Mouse (Mus musculus) liver, embryonic 12.5 days (tissue): Measurements from ENCODE around the gene Celf1. TPM values are rescaled to one million over a fixed set of nuclear protein-coding genes. Genes with fewer than 3 reads are reported as not detected.
A peak's percentile ranks its signal among the peaks of the same experiment; 100 is the strongest.

Experiments used
- ATAC-seq: fragments of 200-750 bp; cut with Nextera tagmentation; 2 replicates; pipeline ENCODE4 v1.8.0; 2017; ENCODE audit warnings: moderate number of reproducible peaks, mild to moderate bottlenecking, moderate library complexity
- H3K27ac ChIP-seq: fragments of 300-500 bp; sonication (generic); 2 replicates; pipeline ENCODE4 v1.5.1; 2016; ENCODE audit warnings: mild to moderate bottlenecking
- H3K27me3 ChIP-seq: fragments of 300-500 bp; sonication (generic); replicated peaks from 2 replicates; pipeline ENCODE4 v1.6.1; 2016; ENCODE audit warnings: mild to moderate bottlenecking, moderate library complexity
- H3K36me3 ChIP-seq: fragments of 300-500 bp; sonication (generic); 2 replicates; pipeline ENCODE4 v1.6.1; 2016; ENCODE audit warnings: mild to moderate bottlenecking, moderate library complexity
- H3K4me1 ChIP-seq: fragments of 300-500 bp; sonication (generic); 2 replicates; pipeline ENCODE4 v1.6.1; 2016
- H3K4me2 ChIP-seq: fragments of 300-500 bp; sonication (generic); 2 replicates; pipeline ENCODE4 v1.6.1; 2016; ENCODE audit warnings: mild to moderate bottlenecking, moderate library complexity
- H3K4me3 ChIP-seq: fragments of 300-500 bp; sonication (generic); 2 replicates; pipeline ENCODE4 v1.5.1; 2016; ENCODE audit warnings: mild to moderate bottlenecking, moderate library complexity
- H3K9ac ChIP-seq: fragments of 300-500 bp; sonication (generic); 2 replicates; pipeline ENCODE4 v1.6.1; 2016; ENCODE audit warnings: mild to moderate bottlenecking, moderate library complexity
- H3K9me3 ChIP-seq: fragments of 300-500 bp; sonication (generic); replicated peaks from 2 replicates; pipeline ENCODE4 v1.6.1; 2016; ENCODE audit warnings: mild to moderate bottlenecking, moderate library complexity
- WGBS: fragments of 180-500 bp; shearing (Covaris S2); methylation state at CpG from one replicate; pipeline ENCODE4 v1.1.7; 2016; ENCODE audit not compliant: insufficient replicate concordance; 5-methylcytosine and 5-hydroxymethylcytosine counted together
- polyA plus RNA-seq: library from polyadenylated mRNA; unstranded; fragments of >200 nt; fragmentation: Nextera tagmentation; extraction: Ambion mirVana; gene quantifications from 2 replicates; pipeline ENCODE4 v1.2.1, GENCODE M21; 2016

The Celf1 gene
- polyA plus RNA-seq, 1 experiment from 2014 or later = 79.4 TPM

DNA sequence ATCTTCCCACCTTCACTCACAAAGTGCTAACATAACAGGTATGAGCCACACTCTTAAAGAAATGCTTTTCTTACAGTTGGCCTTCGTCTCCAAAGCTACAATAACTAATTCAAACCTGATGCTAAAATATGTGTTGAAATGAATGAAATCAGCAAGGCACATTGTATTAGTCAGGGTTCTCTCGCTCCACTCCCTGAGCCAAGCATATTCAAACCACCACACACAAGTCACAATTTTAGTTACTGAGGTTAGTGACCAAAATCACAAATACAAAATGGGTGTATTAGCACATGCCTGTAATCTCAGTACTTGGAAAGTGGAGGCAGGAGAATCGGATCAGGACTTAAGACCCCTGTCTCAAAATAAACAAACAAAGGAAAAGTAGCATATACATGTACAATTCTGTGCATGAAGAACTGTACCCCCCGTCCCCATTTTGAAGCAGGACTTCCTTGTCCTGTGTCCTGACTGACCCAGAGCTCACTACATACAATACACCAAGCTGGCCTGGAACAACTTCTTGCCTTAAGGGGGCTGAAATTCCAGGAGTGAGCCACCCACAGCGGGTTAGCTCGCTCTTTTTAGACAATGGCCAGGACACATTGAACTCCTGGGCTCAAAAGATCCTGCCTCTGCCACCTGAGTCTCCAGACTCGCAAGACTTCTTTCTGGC is 23.5 kb upstream of the Celf1 start:
- peak; percentile 12 for ATAC-seq
- Histone ChIP-seq H3K27me3 (no peaks in the 10 kb centered on the region), H3K4me3 (peak overlapping the region; percentile 78), H3K9me3 (no peaks in the 10 kb centered on the region), H3K4me2 (peak overlapping the region; percentile 97), H3K9ac (peak overlapping the region; percentile 96), H3K27ac (peak overlapping the region; percentile 90), H3K36me3 (peaks cover 37% of the 10 kb centered on the region), H3K4me1 (peaks cover 36% of the 10 kb centered on the region)
- 23% methylated on average over 7 of the region's 7 CpGs for WGBS

GRCm38 (mm10) chr2:90917233-90917998 is 22.8 kb upstream of the Celf1 start:
- H3K4me1 ChIP-seq = peaks cover 36% of the 10 kb centered on the region
- ATAC-seq = peak; percentile 90

GRCm38 (mm10) chr2:90917999-90918698 is 22.0 kb upstream of the Celf1 start:
- Histone ChIP-seq H3K4me1 (peaks cover 36% of the 10 kb centered on the region), H3K9ac (peak overlapping the region; percentile 96), H3K9me3 (no peaks in the 10 kb centered on the region), H3K36me3 (peaks cover 24% of the 10 kb centered on the region), H3K27me3 (no peaks in the 10 kb centered on the region; the same call in 1 of the 2 replicates), H3K4me2 (peak overlapping the region; percentile 97), H3K27ac (peak overlapping the region; percentile 90), H3K4me3 (peak overlapping the region; percentile 78)
- 13% methylated on average over 15 of the region's 16 CpGs for WGBS
- ATAC-seq = peak; percentile 79

More at GRCm38 (mm10) chr2:90917233-90917998, 22.8 kb upstream of the Celf1 start:
- Histone ChIP-seq H3K4me2 (peak overlapping the region; percentile 97), H3K9me3 (no peaks in the 10 kb centered on the region), H3K36me3 (peaks cover 31% of the 10 kb centered on the region), H3K9ac (peak overlapping the region; percentile 96), H3K27ac (peak overlapping the region; percentile 90), H3K27me3 (no peaks in the 10 kb centered on the region), H3K4me3 (peak overlapping the region; percentile 78)
- WGBS = 1% methylated on average over 73 of the region's 73 CpGs

DNA sequence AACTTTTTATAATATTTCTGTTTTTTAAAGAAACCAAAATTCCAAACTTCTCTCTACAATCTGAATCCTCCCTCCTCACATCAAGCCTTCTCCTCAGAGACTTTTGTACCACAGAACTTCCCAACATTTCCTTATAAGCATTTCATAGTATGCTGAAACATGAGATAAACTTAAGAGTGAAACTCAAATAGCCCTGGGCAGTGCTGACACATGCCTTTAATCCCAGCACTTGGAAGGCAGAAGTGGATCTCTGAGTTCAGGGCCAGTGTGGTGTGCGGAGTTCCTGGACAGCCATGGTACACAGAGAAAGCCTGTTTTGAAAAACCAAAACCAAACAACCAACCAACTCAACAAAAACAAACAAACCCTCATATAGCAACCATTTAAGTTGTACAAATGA is 19.0 kb upstream of the Celf1 start:
- Histone ChIP-seq H3K4me1 (peaks cover 23% of the 10 kb centered on the region), H3K27me3 (no peaks in the 10 kb centered on the region; the same call in 1 of the 2 replicates), H3K9me3 (no peaks in the 10 kb centered on the region), H3K4me2 (no peak overlapping the region), H3K27ac (no peak overlapping the region), H3K4me3 (no peak overlapping the region), H3K36me3 (no peaks in the 10 kb centered on the region), H3K9ac (no peak overlapping the region)
- WGBS = 90% methylated on average over 1 of the region's 1 CpGs
- no peak for ATAC-seq

- Histone ChIP-seq H3K27me3 (no peaks in the 10 kb centered on the region; the same call in 1 of the 2 replicates), H3K36me3 (no peaks in the 10 kb centered on the region), H3K9me3 (no peaks in the 10 kb centered on the region), H3K9ac (no peak overlapping the region), H3K4me3 (no peak overlapping the region), H3K4me2 (no peak overlapping the region), H3K27ac (no peak overlapping the region), H3K4me1 (peaks cover 10% of the 10 kb centered on the region)
- no peak for ATAC-seq
- WGBS = 83% methylated on average over 2 of the region's 2 CpGs
These were observed 17.5 kb upstream of the Celf1 start for GRCm38 (mm10) chr2:90922636-90923035.

- Histone ChIP-seq H3K4me1 (0 out of 2 replicates have a peak, but pooled peaks cover 4% of the 10 kb centered on the region), H3K36me3 (no peaks in the 10 kb centered on the region), H3K9ac (no peak overlapping the region), H3K9me3 (no peaks in the 10 kb centered on the region), H3K27me3 (peaks cover 24% of the 10 kb centered on the region; the same call in 1 of the 2 replicates), H3K4me2 (no peak overlapping the region), H3K27ac (no peak overlapping the region), H3K4me3 (no peak overlapping the region)
- 81% methylated on average over 13 of the region's 13 CpGs for WGBS
- no peak for ATAC-seq
These were observed 11.6 kb upstream of the Celf1 start for GRCm38 (mm10) chr2:90928566-90928965.

- peak overlapping the region; percentile 52; the same call in 1 of the 2 replicates for H3K27ac ChIP-seq
- WGBS = 51% methylated on average over 8 of the region's 8 CpGs
- peaks cover 24% of the 10 kb centered on the region; the same call in 1 of the 2 replicates for H3K27me3 ChIP-seq
- H3K9me3 ChIP-seq = no peaks in the 10 kb centered on the region
- 0 out of 2 replicates have a peak, but pooled peaks cover 4% of the 10 kb centered on the region for H3K4me1 ChIP-seq
- peak; percentile 68 for ATAC-seq
- peak overlapping the region; percentile 13; the same call in 1 of the 2 replicates for H3K4me2 ChIP-seq
- H3K4me3 ChIP-seq = no peak overlapping the region
- H3K36me3 ChIP-seq = no peaks in the 10 kb centered on the region
- no peak overlapping the region for H3K9ac ChIP-seq
These were observed 8.4 kb upstream of the Celf1 start for GRCm38 (mm10) chr2:90931829-90932228.

DNA sequence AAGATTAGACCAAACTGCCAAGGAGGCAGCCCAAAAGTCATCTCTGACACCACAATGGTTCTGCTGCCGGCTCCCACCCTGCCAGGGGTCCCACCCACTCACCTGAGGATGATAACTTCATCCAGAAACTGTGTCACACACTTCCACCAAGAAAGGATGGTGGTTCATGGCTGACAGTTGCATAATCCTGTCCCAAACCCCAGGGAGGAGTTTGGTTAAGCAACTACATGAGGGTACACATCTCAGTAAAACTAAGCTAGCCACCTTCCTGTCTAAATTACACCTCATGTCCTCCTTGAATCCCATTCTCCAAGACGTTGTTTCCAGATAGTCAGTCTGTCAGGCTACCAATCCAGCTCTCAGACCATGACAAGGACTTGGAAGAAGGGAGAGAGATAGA is 7.9 kb upstream of the Celf1 start:
- Histone ChIP-seq H3K27me3 (peaks cover 24% of the 10 kb centered on the region; the same call in 1 of the 2 replicates), H3K9ac (no peak overlapping the region), H3K27ac (peak overlapping the region; percentile 59; the same call in 1 of the 2 replicates), H3K36me3 (no peaks in the 10 kb centered on the region), H3K4me3 (no peak overlapping the region), H3K4me1 (0 out of 2 replicates have a peak, but pooled peaks cover 4% of the 10 kb centered on the region), H3K4me2 (peak overlapping the region; percentile 13; the same call in 1 of the 2 replicates), H3K9me3 (no peaks in the 10 kb centered on the region)
- WGBS = 39% methylated on average over 2 of the region's 2 CpGs
- no peak for ATAC-seq

GRCm38 (mm10) chr2:90938362-90938761 is 1.8 kb upstream of the Celf1 start:
- no peaks in the 10 kb centered on the region for H3K9me3 ChIP-seq
- no peak overlapping the region for H3K4me2 ChIP-seq
- no peak overlapping the region for H3K9ac ChIP-seq
- H3K27me3 ChIP-seq = no peaks in the 10 kb centered on the region
- H3K36me3 ChIP-seq = peaks cover 10% of the 10 kb centered on the region; the same call in 1 of the 2 replicates
- no peak overlapping the region for H3K27ac ChIP-seq
- peaks cover 29% of the 10 kb centered on the region for H3K4me1 ChIP-seq
- no peak overlapping the region for H3K4me3 ChIP-seq
- WGBS = 68% methylated on average over 3 of the region's 3 CpGs
- ATAC-seq = no peak

DNA sequence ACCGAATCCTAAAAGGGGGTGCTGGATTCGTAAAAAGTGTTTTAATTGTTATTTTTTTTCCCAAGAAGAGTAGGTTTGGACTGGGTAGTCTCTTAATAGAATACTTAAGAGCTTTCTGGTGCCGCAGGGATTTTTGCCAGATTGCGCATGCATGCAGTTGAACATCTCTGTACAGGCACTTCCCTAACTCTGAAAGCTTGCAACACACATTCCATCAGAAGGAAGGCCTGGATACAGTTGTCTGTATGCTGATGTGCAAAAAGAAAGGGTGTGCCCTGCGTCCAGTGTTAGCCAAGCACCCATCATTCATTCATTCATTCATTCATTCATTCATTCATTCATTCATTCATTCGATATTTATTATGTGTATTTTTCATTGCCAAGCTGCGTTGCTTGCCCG is 432 bp upstream of the Celf1 start:
- Histone ChIP-seq H3K9me3 (no peaks in the 10 kb centered on the region), H3K27ac (peak overlapping the region; percentile 95; the same call in 1 of the 2 replicates), H3K4me1 (peaks cover 43% of the 10 kb centered on the region), H3K9ac (peak overlapping the region; percentile 97), H3K27me3 (no peaks in the 10 kb centered on the region), H3K4me2 (peak overlapping the region; percentile 82), H3K4me3 (peak overlapping the region; percentile 97), H3K36me3 (peaks cover 17% of the 10 kb centered on the region)
- ATAC-seq = no peak
- WGBS = 49% methylated on average over 8 of the region's 8 CpGs

DNA sequence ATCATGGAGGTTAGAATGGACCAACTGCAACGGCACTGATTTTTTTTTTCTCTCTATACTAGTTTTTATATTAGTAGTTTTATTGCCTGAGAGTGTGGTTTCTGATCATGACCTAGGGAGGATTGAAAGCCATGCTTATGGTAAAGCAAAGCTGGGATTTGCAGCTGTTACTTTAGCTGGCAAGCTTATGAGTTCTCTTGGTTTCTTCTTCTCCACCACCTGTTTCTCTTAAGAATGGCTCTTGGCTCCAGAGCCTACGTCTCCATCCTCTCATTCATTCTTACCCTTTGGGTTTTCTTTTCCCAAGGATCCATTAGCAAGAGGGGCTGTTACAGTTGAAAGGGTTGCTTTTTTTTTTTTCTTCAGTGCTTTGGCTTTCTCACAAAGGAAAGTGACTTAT is 1.6 kb downstream of the Celf1 start:
- H3K9ac ChIP-seq = peak overlapping the region; percentile 97
- H3K9me3 ChIP-seq = no peaks in the 10 kb centered on the region
- peaks cover 61% of the 10 kb centered on the region for H3K4me1 ChIP-seq
- ATAC-seq = no peak
- H3K27me3 ChIP-seq = no peaks in the 10 kb centered on the region
- H3K27ac ChIP-seq = no peak overlapping the region
- peak overlapping the region; percentile 82 for H3K4me2 ChIP-seq
- H3K36me3 ChIP-seq = peaks cover 24% of the 10 kb centered on the region
- 63% methylated on average over 2 of the region's 2 CpGs for WGBS
- H3K4me3 ChIP-seq = peak overlapping the region; percentile 97
